Mouse (Mus musculus): Measurements from ENCODE around the gene Pyroxd2.
"Not testable (repeated sequence)": the region's sequence is repeated elsewhere in the genome, so short reads cannot be mapped to it uniquely, and the experiment has no call there.

DNA sequence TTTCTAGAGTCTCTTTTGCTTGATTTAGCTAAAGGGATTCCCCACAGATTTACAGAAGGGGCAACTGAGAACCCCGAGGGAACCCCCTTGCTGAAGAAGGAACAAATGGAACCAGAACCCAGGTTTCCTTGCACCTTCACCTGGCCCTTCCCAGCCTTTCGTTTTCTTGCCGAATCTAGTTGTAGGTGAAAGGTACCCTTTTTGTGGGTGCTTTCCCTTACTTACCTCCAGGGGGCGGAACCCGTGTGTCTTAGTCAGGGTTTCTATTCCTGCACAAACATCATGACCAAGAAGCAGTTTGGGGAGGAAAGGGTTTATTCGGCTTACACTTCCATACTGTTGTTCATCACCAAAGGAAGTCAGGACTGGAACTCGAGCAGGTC is 27.6 kb upstream of the Pyroxd2 start:
- TF ChIP-seq CTCF (IDR thresholded peaks at IDR 0.05; ENCODE audit: control insufficient read depth, insufficient read depth, insufficient replicate concordance, low read depth, low read length); POLR2A (IDR thresholded peaks at IDR 0.05; ENCODE audit: control insufficient read depth, low read depth, low read length): not testable (repeated sequence)

Data from testis, adult 2 months (tissue).